Mouse (Mus musculus): ENCODE measurements at regions not wholly inside any gene's neighbourhood (a gene's known extent, or its start where the extent isn't known, plus 50 kb on each side); places are given as distances from the start of the nearest gene placed in this dataset.

- no peak for TF ChIP-seq EP300 (IDR thresholded peaks at IDR 0.05; ENCODE audit: low read depth)
- no peak for TF ChIP-seq CTCF (IDR thresholded peaks at IDR 0.05; ENCODE audit: low read depth)
These were observed 167.2 kb upstream of the Lef1 start for GRCm38 (mm10) chr3:130942947-130943630.

All from liver, embryonic 14.5 days (tissue).